Mouse (Mus musculus): ENCODE measurements at regions not wholly inside any gene's neighbourhood (a gene's known extent, or its start where the extent isn't known, plus 50 kb on each side); places are given as distances from the start of the nearest gene placed in this dataset.

DNA sequence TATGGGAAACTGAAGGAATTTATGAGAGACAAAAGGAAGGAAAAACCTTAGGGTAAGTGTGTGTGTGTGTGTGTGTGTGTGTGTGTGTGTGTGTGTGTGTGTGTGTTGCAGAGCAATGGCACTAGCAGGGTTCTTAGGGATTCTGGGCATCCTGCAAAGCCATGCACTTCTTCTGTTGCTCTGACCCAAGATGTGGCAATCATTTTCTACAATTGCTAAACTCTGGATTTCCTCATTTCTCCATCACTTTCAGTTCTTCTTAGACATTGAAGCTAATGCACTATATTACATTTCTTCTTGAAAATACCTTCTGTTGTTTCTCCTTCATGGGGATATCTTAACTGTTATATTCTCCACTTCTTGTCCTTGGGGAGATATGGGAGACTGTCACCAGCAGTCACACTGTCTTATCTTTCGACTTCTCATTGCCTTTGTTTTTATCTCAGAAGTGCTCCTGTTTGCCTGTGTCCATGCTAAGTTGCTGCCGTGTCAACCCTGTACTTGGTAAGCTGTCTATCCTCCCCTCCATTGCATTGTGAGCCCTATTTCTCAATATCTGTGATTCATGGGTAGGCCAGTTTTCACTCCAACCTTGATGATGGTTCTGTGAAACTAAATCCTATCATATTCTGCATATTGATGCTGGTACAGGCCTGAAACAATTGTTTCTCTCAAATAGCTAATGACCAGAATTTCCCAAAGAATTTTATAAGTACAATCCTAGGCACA is 742.4 kb downstream of the Gm826 start:
- no peaks in the 10 kb centered on the region for H3K4me1 ChIP-seq (ENCODE audit: control insufficient read depth, insufficient read depth, low read length)
- no peak overlapping the region for H3K27ac ChIP-seq (ENCODE audit: insufficient read depth, low read length)
- TF ChIP-seq CTCF (IDR thresholded peaks at IDR 0.05; ENCODE audit: borderline replicate concordance, insufficient read depth, low read depth, low read length) (no peak), POLR2A (IDR thresholded peaks at IDR 0.05; ENCODE audit: borderline replicate concordance, insufficient read depth, low read length) (no peak)
- 95% methylated on average over 2 of the region's 2 CpGs for WGBS
- no peak overlapping the region for H3K4me3 ChIP-seq (replicated peaks; ENCODE audit: insufficient read depth, low read depth, low read length)
- no peak for DNase-seq
- H3K27me3 ChIP-seq (ENCODE audit: control insufficient read depth, insufficient read depth, low read length): no peaks in the 10 kb centered on the region

DNA sequence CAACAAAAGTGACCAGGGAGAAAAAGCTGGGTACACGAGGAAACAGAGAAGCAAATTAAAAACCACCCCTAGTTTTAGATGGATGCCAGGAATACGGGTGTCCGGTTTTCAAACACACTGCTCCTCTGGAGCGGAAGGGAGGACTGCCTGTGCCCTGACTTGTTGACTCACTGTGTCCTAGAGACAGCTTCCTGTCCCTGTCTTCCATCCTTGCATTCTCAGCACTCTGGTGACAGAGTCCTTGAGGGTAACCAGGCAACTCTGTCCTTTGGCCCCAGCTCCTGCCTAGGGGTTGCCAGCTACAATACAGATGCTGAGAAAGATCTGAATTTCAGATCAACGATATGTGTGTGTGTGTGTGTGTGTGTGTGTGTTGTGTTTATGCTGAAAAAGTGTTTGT is 741.1 kb downstream of the Gm826 start:
- DNase-seq: peak in 1 of 2 experiments; percentile 3
- no peak overlapping the region for H3K27ac ChIP-seq (ENCODE audit: insufficient read depth, low read length)
- H3K4me3 ChIP-seq (replicated peaks; ENCODE audit: insufficient read depth, low read depth, low read length): no peak overlapping the region
- no peaks in the 10 kb centered on the region for H3K27me3 ChIP-seq (ENCODE audit: control insufficient read depth, insufficient read depth, low read length)
- no peak for TF ChIP-seq POLR2A (IDR thresholded peaks at IDR 0.05; ENCODE audit: borderline replicate concordance, insufficient read depth, low read length)
- TF ChIP-seq CTCF (IDR thresholded peaks at IDR 0.05; ENCODE audit: borderline replicate concordance, insufficient read depth, low read depth, low read length): no peak
- WGBS: 38% methylated on average over 5 of the region's 5 CpGs
- H3K4me1 ChIP-seq (ENCODE audit: control insufficient read depth, insufficient read depth, low read length): no peaks in the 10 kb centered on the region

DNA sequence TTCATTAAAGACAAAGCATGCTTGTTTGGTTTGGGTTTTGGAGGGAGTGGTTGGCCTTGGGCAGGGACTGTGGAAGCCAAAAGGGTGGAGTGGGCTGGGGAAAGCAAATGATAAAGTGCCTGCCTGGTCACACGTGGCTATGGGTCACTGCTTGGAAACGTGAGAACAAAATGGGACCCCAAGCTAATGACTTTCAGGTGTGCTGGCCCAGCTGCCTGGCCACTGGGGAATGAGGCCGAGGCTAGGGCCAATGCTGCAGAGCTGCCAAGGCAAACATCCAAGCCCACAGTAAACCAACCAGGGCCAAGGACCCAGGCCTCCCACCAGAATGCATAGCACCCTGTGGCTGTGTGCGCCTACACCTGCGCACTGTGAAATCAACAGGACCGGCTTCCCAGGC is 737.7 kb downstream of the Gm826 start:
- TF ChIP-seq CTCF (IDR thresholded peaks at IDR 0.05; ENCODE audit: borderline replicate concordance, insufficient read depth, low read depth, low read length) (no peak), POLR2A (IDR thresholded peaks at IDR 0.05; ENCODE audit: borderline replicate concordance, insufficient read depth, low read length) (no peak)
- H3K4me1 ChIP-seq (ENCODE audit: control insufficient read depth, insufficient read depth, low read length): no peaks in the 10 kb centered on the region
- 62% methylated on average over 6 of the region's 6 CpGs for WGBS
- H3K4me3 ChIP-seq (replicated peaks; ENCODE audit: insufficient read depth, low read depth, low read length): no peak overlapping the region
- no peak overlapping the region for H3K27ac ChIP-seq (ENCODE audit: insufficient read depth, low read length)
- no peak for DNase-seq
- no peaks in the 10 kb centered on the region for H3K27me3 ChIP-seq (ENCODE audit: control insufficient read depth, insufficient read depth, low read length)

GRCm38 (mm10) chr2:159598080-159598479 is 735.9 kb downstream of the Gm826 start:
- no peak overlapping the region for H3K4me3 ChIP-seq (replicated peaks; ENCODE audit: insufficient read depth, low read depth, low read length)
- 47% methylated on average over 3 of the region's 3 CpGs for WGBS
- H3K4me1 ChIP-seq (ENCODE audit: control insufficient read depth, insufficient read depth, low read length): no peaks in the 10 kb centered on the region
- H3K27ac ChIP-seq (ENCODE audit: insufficient read depth, low read length): no peak overlapping the region
- no peaks in the 10 kb centered on the region for H3K27me3 ChIP-seq (ENCODE audit: control insufficient read depth, insufficient read depth, low read length)
- TF ChIP-seq CTCF (IDR thresholded peaks at IDR 0.05; ENCODE audit: borderline replicate concordance, insufficient read depth, low read depth, low read length): no peak
- no peak for DNase-seq

GRCm38 (mm10) chr2:159607191-159607590 is 726.8 kb downstream of the Gm826 start:
- no peak for TF ChIP-seq POLR2A (IDR thresholded peaks at IDR 0.05; ENCODE audit: borderline replicate concordance, insufficient read depth, low read length)
- Histone ChIP-seq H3K27ac (ENCODE audit: insufficient read depth, low read length) (no peak overlapping the region), H3K4me1 (ENCODE audit: control insufficient read depth, insufficient read depth, low read length) (no peaks in the 10 kb centered on the region), H3K27me3 (ENCODE audit: control insufficient read depth, insufficient read depth, low read length) (no peaks in the 10 kb centered on the region), H3K4me3 (replicated peaks; ENCODE audit: insufficient read depth, low read depth, low read length) (no peak overlapping the region)
- DNase-seq: no peak
- 72% methylated on average over 3 of the region's 3 CpGs for WGBS

DNA sequence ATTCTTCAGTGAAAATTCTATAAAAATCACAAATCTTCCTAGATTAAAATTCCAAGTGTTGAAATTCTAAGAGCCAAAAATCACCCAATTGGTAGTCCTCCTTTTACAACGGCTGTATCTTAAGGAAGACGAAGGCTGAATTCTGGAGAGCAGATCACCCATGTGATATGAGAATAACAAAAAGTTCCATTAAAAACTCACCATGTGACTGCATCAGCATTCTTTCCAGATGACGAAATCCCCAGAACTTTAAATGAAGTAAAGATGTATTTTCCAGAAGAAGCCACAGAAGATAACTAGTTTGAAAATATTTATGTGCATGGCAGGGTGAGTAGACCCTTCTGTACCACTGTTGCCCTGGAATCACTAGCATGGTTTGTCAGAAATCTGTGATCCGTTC is 723.5 kb downstream of the Gm826 start:
- TF ChIP-seq POLR2A (IDR thresholded peaks at IDR 0.05; ENCODE audit: borderline replicate concordance, insufficient read depth, low read length): no peak
- no peak for TF ChIP-seq CTCF (IDR thresholded peaks at IDR 0.05; ENCODE audit: borderline replicate concordance, insufficient read depth, low read depth, low read length)
- Histone ChIP-seq H3K27ac (ENCODE audit: insufficient read depth, low read length) (no peak overlapping the region), H3K27me3 (ENCODE audit: control insufficient read depth, insufficient read depth, low read length) (no peaks in the 10 kb centered on the region), H3K4me1 (ENCODE audit: control insufficient read depth, insufficient read depth, low read length) (no peaks in the 10 kb centered on the region), H3K4me3 (replicated peaks; ENCODE audit: insufficient read depth, low read depth, low read length) (no peak overlapping the region)
- DNase-seq: no peak
- 83% methylated on average over 4 of the region's 4 CpGs for WGBS

DNA sequence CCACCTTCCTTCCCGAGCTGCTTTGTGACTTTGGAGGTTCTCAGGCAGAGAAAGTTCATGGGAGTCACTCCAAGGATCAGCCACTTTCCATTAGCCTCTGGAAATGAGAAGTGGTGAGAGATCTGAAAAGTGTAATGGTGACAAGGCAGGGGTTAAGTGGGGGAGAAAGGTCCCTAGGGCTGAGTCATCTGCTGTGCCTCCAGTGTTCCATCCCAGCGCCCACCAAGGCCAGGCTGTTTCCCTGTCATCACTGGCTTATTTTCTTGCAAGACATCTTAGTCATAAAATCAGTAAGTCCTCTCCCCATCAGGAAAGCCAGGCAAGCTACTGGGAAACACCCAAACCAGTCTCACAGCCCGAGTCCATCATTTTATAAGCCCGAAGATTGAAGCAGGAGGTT is 717.3 kb downstream of the Gm826 start:
- TF ChIP-seq POLR2A (IDR thresholded peaks at IDR 0.05; ENCODE audit: borderline replicate concordance, insufficient read depth, low read length) (no peak), CTCF (IDR thresholded peaks at IDR 0.05; ENCODE audit: borderline replicate concordance, insufficient read depth, low read depth, low read length) (no peak)
- Histone ChIP-seq H3K4me3 (replicated peaks; ENCODE audit: insufficient read depth, low read depth, low read length) (no peak overlapping the region), H3K27me3 (ENCODE audit: control insufficient read depth, insufficient read depth, low read length) (no peaks in the 10 kb centered on the region), H3K27ac (ENCODE audit: insufficient read depth, low read length) (no peak overlapping the region), H3K4me1 (ENCODE audit: control insufficient read depth, insufficient read depth, low read length) (no peaks in the 10 kb centered on the region)
- DNase-seq: no peak
- WGBS: 41% methylated on average over 4 of the region's 4 CpGs

GRCm38 (mm10) chr2:159621261-159621660 is 712.7 kb downstream of the Gm826 start:
- Histone ChIP-seq H3K27ac (ENCODE audit: insufficient read depth, low read length) (no peak overlapping the region), H3K4me1 (ENCODE audit: control insufficient read depth, insufficient read depth, low read length) (no peaks in the 10 kb centered on the region), H3K27me3 (ENCODE audit: control insufficient read depth, insufficient read depth, low read length) (no peaks in the 10 kb centered on the region), H3K4me3 (replicated peaks; ENCODE audit: insufficient read depth, low read depth, low read length) (no peak overlapping the region)
- 92% methylated on average over 6 of the region's 6 CpGs for WGBS
- no peak for DNase-seq
- no peak for TF ChIP-seq CTCF (IDR thresholded peaks at IDR 0.05; ENCODE audit: borderline replicate concordance, insufficient read depth, low read depth, low read length)
- no peak for TF ChIP-seq POLR2A (IDR thresholded peaks at IDR 0.05; ENCODE audit: borderline replicate concordance, insufficient read depth, low read length)
